Comparison of ENCODE assay signal across 7 mouse cellular contexts in genomic region chr10:24317126-24317836, GRCm38 (mm10).
DNase-seq lines count a peak whose midpoint lies in the region; ATAC-seq and TF ChIP-seq lines count a peak whose summit lies in the region.

No protein-coding gene starts in this region.

- intact Hi-C loops in gastrocnemius, adult 2 months (cut with DNase I) = loop anchor here (5.0 to 10.0 kb wide), 2 partner anchors 278 to 305 kb away; partner anchors contain the start of gene Ccn2

- no peaks in the 10 kb centered on the region for H3K36me3 ChIP-seq in kidney, embryonic 15.5 days

- H3K4me2 ChIP-seq in kidney, embryonic 15.5 days = peak overlapping the region; percentile 18

- no peaks in the 10 kb centered on the region for H3K9me3 ChIP-seq in kidney, embryonic 15.5 days (replicated peaks)

- peak overlapping the region; percentile 51 for H3K4me3 ChIP-seq in gastrocnemius, adult 2 months
- no peak overlapping the region for H3K4me3 ChIP-seq in kidney, embryonic 15.5 days (replicated peaks)

- peak; percentile 51 for ATAC-seq in Patski
- ATAC-seq in kidney, embryonic 15.5 days (replicated peaks; ENCODE audit: low FRiP score) = peak; percentile 56; the same call in 1 of the 2 replicates
- no peak for ATAC-seq in megakaryocyte, adult 5-6 weeks (ENCODE audit: poor library complexity, severe bottlenecking)

- CTCF ChIA-PET in Patski (lab: Charles Lee) = no interaction called here

- H3K27ac ChIP-seq in gastrocnemius, adult 2 months = peak overlapping the region; percentile 62
- H3K27ac ChIP-seq in kidney, embryonic 15.5 days = no peak overlapping the region

- no peak for DNase-seq in Patski (ENCODE audit: low read depth, low spot score)
- peak; percentile 76 for DNase-seq in adrenal gland, postnatal 10 days
- peak; percentile 81 for DNase-seq in gastrocnemius, adult 2 months
- DNase-seq in lung, adult 18-20 months = peak; percentile 46 to 64
- DNase-seq in right cerebral cortex, adult 18-20 months = peak; percentile 20

- H3K27me3 ChIP-seq in Patski = no peaks in the 10 kb centered on the region
- H3K27me3 ChIP-seq in kidney, embryonic 15.5 days = no peaks in the 10 kb centered on the region

- in situ Hi-C loops in Patski (cut with MboI; ENCODE audit: low pct_unique_long_range_greater_than_20kb) = no loop called here

- no peak for TF ChIP-seq CTCF in Patski (IDR thresholded peaks at IDR 0.05)
- TF ChIP-seq CTCF in gastrocnemius, adult 2 months (IDR thresholded peaks at IDR 0.05) = no peak

- no peak overlapping the region for H3K9ac ChIP-seq in kidney, embryonic 15.5 days

- WGBS in kidney, embryonic 15.5 days = 54% methylated on average over 19 of the region's 19 CpGs

- H3K4me1 ChIP-seq in kidney, embryonic 15.5 days = 0 out of 2 replicates have a peak, but pooled peaks cover 7% of the 10 kb centered on the region

- POLR2A ChIA-PET in Patski (lab: Charles Lee) = interaction anchor here (0.7 kb wide), 1 partner anchor 331 kb away, joined by 3 read pairs; no protein-coding TSS in a partner anchor
